Mouse (Mus musculus): ENCODE results near the gene Sergef.
A peak's percentile ranks its signal among the peaks of the same experiment; 100 is the strongest.

The Sergef gene

GRCm38 (mm10) chr7:46399676-46400075 is 239.9 kb downstream of the Sergef start:
- DNase-seq = no peak

- no peak for DNase-seq
Measured at GRCm38 (mm10) chr7:46398612-46399011, 241.0 kb downstream of the Sergef start.

- DNase-seq = no peak
Measured at GRCm38 (mm10) chr7:46397732-46398333, 241.8 kb downstream of the Sergef start.

- DNase-seq = no peak
Measured at GRCm38 (mm10) chr7:46396928-46397731, 242.5 kb downstream of the Sergef start.

GRCm38 (mm10) chr7:46396231-46396927 is 243.2 kb downstream of the Sergef start, which contains the start of gene Kcnc1:
Gene Kcnc1, plus strand, starts transcription at chr7:46396497.
- peak; percentile 64 to 78 for DNase-seq

GRCm38 (mm10) chr7:46395571-46395970 is 244.0 kb downstream of the Sergef start:
- DNase-seq = no peak

GRCm38 (mm10) chr7:46394933-46395332 is 244.7 kb downstream of the Sergef start:
- DNase-seq = no peak

- no peak for DNase-seq
Measured at GRCm38 (mm10) chr7:46393718-46394511, 245.7 kb downstream of the Sergef start.

All from kidney, adult 8-10 months (tissue).